Mouse (Mus musculus) kidney, adult 11 months (tissue): ENCODE data around the gene Acaca.
"Not testable (repeated sequence)": the region's sequence is repeated elsewhere in the genome, so short reads cannot be mapped to it uniquely, and the experiment has no call there.

Source experiments
- DNase-seq: peaks from one replicate; pipeline ENCODE4 v3.0.0; 2022

Gene Acaca

GRCm38 (mm10) chr11:84251170-84251569 lies 121.7 kb downstream of the Acaca start:
- DNase-seq: no peak

- DNase-seq: no peak
These were observed 123.0 kb downstream of the Acaca start for GRCm38 (mm10) chr11:84252425-84252824.

DNA sequence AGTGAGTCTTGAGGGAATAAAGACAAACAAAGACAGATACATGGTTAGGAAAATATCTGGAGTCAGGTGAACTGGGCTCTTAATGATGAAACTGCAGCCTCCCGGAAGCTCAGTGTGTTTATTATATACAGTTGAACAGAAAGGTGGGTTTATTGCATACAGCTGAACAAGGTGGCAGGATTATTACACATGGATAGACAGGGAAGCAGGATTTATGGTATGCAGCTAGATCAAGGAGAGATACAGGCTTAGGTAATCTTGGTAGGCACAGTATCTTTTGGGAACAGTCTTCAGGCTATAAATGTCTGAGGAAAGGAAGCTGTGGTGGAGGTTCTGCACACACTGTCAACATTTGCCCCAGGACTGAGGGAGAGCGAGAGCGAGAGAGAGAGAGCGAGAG lies 126.4 kb downstream of the Acaca start:
- no peak for DNase-seq

GRCm38 (mm10) chr11:84258053-84258710 lies 128.7 kb downstream of the Acaca start:
- no peak for DNase-seq

DNA sequence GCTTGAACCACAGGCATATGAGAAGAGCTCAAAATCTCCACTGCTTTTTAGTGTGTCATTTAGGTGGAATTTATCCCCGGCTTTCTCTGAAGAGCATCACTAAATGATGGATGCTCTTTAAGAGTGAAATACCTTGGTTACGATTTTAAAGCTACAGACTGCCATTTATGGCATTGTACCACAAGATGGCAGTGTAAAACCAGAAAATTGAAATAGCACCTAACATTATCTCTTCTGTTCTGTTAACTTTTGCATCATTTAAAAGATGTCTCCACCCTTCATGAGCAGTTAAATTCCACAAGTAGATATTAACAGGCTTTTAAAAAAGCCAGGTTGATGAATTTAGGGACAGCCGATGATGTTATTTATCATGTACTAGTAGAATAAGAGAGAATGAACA lies 135.0 kb downstream of the Acaca start:
- DNase-seq: no peak

- no peak for DNase-seq
These were observed 138.6 kb downstream of the Acaca start for GRCm38 (mm10) chr11:84268068-84268467.

DNA sequence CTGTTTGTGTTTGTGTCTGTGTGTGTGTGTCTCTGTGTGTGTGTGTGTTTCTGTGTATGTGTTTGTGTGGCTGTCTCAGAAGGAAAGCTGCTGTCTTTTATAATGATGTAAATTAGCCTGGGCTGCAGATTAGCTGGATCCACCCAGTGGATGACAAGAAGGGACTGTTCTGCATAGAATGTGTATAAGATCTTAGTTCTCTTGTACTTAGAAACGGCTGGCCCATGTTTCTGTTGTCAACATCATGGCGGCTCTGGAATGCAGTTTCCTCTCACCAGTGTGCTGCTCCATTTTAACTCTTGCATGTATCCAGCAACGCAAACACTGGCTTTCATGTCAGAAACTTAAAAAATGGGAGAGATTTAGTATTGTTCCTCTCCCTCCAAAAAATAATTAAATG lies 141.0 kb downstream of the Acaca start:
- DNase-seq: no peak

GRCm38 (mm10) chr11:84271948-84272347 lies 142.5 kb downstream of the Acaca start:
- DNase-seq: no peak

- DNase-seq: no peak
These were observed 143.1 kb downstream of the Acaca start for GRCm38 (mm10) chr11:84272574-84272973.

GRCm38 (mm10) chr11:84276979-84277378 lies 147.5 kb downstream of the Acaca start:
- no peak for DNase-seq

- no peak for DNase-seq
These were observed 151.8 kb downstream of the Acaca start for GRCm38 (mm10) chr11:84281280-84281679.

DNA sequence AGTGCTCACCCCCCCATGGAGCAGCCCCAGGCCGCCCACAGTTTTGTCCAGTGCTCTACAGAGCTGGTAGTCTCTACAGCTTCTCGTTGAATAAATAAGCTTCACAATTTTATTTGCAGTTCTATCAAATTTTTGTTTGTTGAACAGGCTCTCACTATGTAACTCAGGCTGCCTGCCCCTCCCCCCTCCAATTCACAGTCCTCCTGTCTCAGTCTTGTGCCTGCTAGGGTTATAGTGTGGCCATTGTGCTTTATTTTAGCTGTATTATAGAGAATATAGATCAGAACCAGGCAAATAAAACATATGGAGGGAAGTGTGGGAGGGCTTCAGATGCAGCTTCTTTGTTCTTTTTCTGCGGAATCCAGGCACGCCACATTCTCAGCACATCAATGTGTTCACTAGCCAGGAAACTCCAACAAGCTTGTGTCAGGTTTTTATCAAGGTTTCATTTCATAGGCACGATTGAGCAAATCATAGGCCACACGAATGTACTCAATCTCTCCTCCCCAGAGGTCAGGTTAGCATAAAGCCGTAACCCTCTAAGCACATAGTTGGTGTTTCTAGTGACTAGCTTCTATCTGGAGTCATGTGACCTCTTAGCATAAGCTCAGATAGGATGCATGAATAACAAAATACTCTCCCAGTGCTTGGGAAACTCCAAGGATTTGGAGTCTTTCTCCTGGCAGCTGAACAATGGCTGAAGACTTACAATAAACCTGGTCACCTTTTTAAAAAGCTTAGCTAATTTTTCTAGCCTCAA lies 153.7 kb downstream of the Acaca start:
- no peak for DNase-seq

- no peak for DNase-seq
These were observed 161.3 kb downstream of the Acaca start for GRCm38 (mm10) chr11:84290781-84291180.

- DNase-seq: no peak
These were observed 163.1 kb downstream of the Acaca start for GRCm38 (mm10) chr11:84292532-84292931.

DNA sequence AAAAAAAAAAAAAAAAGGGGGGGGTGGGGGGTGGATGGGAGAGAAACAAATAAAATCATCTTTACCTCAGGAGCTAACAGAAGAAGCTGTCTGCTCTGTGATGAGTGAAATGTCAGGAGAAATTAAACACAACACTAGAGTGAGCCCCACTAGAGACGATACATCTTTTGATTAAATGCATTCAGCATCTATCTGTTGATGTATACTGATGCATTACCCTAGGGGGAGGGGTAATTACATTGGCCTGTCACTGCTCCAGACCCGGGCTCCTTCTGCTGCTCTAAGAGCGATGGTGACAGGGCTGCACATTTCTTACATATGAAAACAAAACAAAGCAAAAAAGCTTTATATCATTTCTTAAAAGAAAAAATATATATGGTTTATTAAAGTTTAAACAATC lies 163.8 kb downstream of the Acaca start:
- no peak for DNase-seq

GRCm38 (mm10) chr11:84296337-84296736 lies 166.9 kb downstream of the Acaca start:
- DNase-seq: no peak

- DNase-seq: no peak
These were observed 176.0 kb downstream of the Acaca start for GRCm38 (mm10) chr11:84305474-84305873.

- no peak for DNase-seq
These were observed 176.8 kb downstream of the Acaca start for GRCm38 (mm10) chr11:84306158-84306742.

DNA sequence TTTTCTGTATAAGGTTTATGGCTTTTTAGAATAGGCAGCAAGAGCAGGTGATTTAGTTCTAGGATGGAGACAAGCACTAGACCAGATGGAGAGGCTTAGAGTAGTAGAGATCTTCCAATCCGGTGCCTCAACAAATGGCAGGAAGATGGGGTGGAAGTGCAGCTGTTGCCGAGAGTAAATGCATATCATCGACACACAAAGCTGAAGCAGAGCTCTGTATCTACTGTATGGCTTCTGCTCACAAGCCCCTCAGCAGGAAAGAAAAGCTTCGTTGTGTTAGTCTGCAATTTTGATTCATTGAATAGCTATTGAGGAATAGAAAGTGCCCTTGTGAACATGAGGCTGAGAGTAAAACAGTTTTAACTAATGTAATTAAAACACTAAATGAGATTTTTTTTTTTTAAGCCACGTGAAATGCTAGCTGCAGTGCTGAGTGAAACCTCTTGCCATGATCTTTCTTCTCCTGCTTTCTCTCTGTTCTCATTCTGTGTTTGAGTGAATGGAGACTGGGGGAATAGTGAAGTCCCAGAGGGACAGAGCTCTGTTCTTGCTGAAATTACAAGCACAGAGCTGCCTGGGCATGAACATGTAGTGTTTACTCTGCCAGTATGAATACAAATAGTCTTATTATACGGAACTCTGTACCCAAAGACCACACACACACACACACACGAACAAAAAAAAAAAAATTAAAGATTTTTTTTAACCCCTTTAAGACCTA lies 194.7 kb downstream of the Acaca start:
- no peak for DNase-seq

DNA sequence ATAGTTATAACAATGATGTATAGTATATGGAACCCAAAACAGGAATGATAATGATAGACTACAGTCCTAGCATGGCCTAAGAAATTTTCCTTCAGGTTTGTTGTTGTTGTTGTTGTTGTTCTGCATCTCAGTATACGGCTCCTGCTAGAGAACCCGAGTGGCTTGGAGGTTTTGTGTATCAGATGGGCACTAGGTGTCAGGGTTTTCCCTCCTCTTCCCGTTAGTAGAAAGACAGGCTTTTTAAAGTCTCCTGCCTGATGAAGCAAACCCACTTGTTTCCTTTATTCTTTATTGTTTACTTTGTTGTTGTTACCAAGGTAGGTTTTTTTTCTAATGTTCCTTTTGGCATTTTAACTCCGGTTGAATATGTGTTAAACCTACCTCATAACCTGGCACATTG lies 197.6 kb downstream of the Acaca start:
- DNase-seq: no peak

DNA sequence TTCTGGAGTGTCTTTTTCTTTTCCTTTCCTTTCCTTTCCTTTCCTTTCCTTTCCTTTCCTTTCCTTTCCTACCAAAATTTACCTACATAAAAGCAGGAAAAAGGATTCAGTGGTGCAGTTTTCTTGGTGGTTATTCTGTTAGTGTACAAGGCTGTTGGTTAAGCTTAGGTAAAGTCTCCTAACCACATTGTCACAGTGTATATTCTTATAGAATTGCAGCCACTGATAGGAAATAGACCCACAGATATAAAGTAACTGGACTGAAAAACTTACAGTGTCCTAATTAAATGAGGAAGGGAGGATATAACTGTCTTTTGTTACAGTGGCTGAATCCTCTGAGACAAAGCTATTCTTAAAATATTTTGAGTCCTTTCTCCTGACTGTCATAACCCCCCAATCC lies 202.9 kb downstream of the Acaca start:
- no peak for DNase-seq

- no peak for DNase-seq
These were observed 203.4 kb downstream of the Acaca start for GRCm38 (mm10) chr11:84332860-84333259.

- DNase-seq: not testable (repeated sequence)
These were observed 208.8 kb downstream of the Acaca start for GRCm38 (mm10) chr11:84338273-84338672.

- DNase-seq: no peak
These were observed 211.2 kb downstream of the Acaca start for GRCm38 (mm10) chr11:84340630-84341029.
